Mouse (Mus musculus) brain, embryonic 14.5 days (tissue): ENCODE measurements around the gene B3galnt1. TPM values are rescaled to one million over a fixed set of nuclear protein-coding genes. Genes with fewer than 3 reads are reported as not detected.

ENCODE experiments used
- DNase-seq: peaks from one replicate; pipeline ENCODE4 v3.0.0-alpha.2; 2011; ENCODE audit warnings: low read depth
- CTCF ChIP-seq: fragments of 200-500 bp; IDR thresholded peaks from 2 replicates; pipeline ENCODE4 v1.5.1; 2012; ENCODE audit warnings: inconsistent platforms, mild to moderate bottlenecking, moderate library complexity, borderline replicate concordance; ENCODE audit not compliant: insufficient read depth, insufficient read length; ENCODE audit errors: extremely low read depth
- POLR2A ChIP-seq: fragments of 200-500 bp; IDR thresholded peaks from 2 replicates; pipeline ENCODE4 v1.6.1; 2012; ENCODE audit warnings: mild to moderate bottlenecking, inconsistent platforms, borderline replicate concordance; ENCODE audit not compliant: poor library complexity, insufficient read depth, insufficient read length, severe bottlenecking; ENCODE audit errors: extremely low read depth
- polyA plus RNA-seq: library from polyadenylated mRNA; depleted of rRNA; stranded (reverse); fragments of >200 nt; gene quantifications from 2 replicates; pipeline ENCODE4 v1.2.3, GENCODE M21; 2012

B3galnt1 gene
- polyA plus RNA-seq, 1 experiment, result 41.2 TPM

GRCm38 (mm10) chr3:69561686-69562085, 37.1 kb downstream of the B3galnt1 start:
- no peak for DNase-seq
- TF ChIP-seq CTCF (no peak), POLR2A (no peak)

- DNase-seq, result no peak
- TF ChIP-seq CTCF, result no peak
- no peak for TF ChIP-seq POLR2A
Observed at GRCm38 (mm10) chr3:69559975-69560330, 38.8 kb downstream of the B3galnt1 start.

GRCm38 (mm10) chr3:69559316-69559974, 39.3 kb downstream of the B3galnt1 start:
- TF ChIP-seq POLR2A (no peak), CTCF (no peak)
- no peak for DNase-seq

GRCm38 (mm10) chr3:69556092-69556778, 42.5 kb downstream of the B3galnt1 start:
- TF ChIP-seq CTCF (no peak), POLR2A (no peak)
- DNase-seq, result no peak

GRCm38 (mm10) chr3:69555511-69555910, 43.2 kb downstream of the B3galnt1 start:
- TF ChIP-seq POLR2A, result no peak
- TF ChIP-seq CTCF, result no peak
- DNase-seq, result no peak

- no peak for DNase-seq
- no peak for TF ChIP-seq POLR2A
- no peak for TF ChIP-seq CTCF
Observed at GRCm38 (mm10) chr3:69549602-69550001, 49.2 kb downstream of the B3galnt1 start.

- DNase-seq, result no peak
- TF ChIP-seq POLR2A (no peak), CTCF (no peak)
Observed at GRCm38 (mm10) chr3:69548704-69549455, 49.9 kb downstream of the B3galnt1 start.

- peak; percentile 59 for DNase-seq
- no peak for TF ChIP-seq POLR2A
- TF ChIP-seq CTCF, result no peak
Observed at GRCm38 (mm10) chr3:69545017-69545416, 53.7 kb downstream of the B3galnt1 start.

- TF ChIP-seq POLR2A (no peak), CTCF (no peak)
- no peak for DNase-seq
Observed at GRCm38 (mm10) chr3:69543730-69544129, 55.0 kb downstream of the B3galnt1 start.

GRCm38 (mm10) chr3:69542962-69543361, 55.8 kb downstream of the B3galnt1 start:
- TF ChIP-seq CTCF, result no peak
- TF ChIP-seq POLR2A, result no peak
- DNase-seq, result peak; percentile 79

- peak; percentile 91 for DNase-seq
- no peak for TF ChIP-seq POLR2A
- TF ChIP-seq CTCF, result no peak
Observed at GRCm38 (mm10) chr3:69535941-69536647, 62.7 kb downstream of the B3galnt1 start.
